Mouse (Mus musculus) heart, embryonic 14.5 days (tissue): ENCODE results near the gene Chmp5. TPM values are rescaled to one million over a fixed set of nuclear protein-coding genes. Genes with fewer than 3 reads are reported as not detected.

Experiments
- ATAC-seq: fragments of 200-750 bp; cut with Nextera tagmentation; 2 replicates; pipeline ENCODE4 v1.8.0; 2017; ENCODE audit warnings: low read depth, moderate TSS enrichment; ENCODE audit not compliant: insufficient number of reproducible peaks, insufficient read depth, low FRiP score
- H3K27ac ChIP-seq, 2 experiments: fragments of 200-500 bp in 1 of 2; fragments of 300-500 bp in 1 of 2; sonication (generic) in 1 of 2; replicated peaks in 1 of 2; 2 replicates each; pipeline ENCODE4 v1.5.1; 2012 to 2014; ENCODE audit warnings: low read depth in 2 of 2, low read length in 2 of 2, control low read depth in 1 of 2, mild to moderate bottlenecking in 1 of 2, mixed read lengths in 1 of 2; ENCODE audit not compliant: control insufficient read depth in 1 of 2, insufficient read depth in 1 of 2
- H3K27me3 ChIP-seq: fragments of 300-500 bp; sonication (generic); 2 replicates; pipeline ENCODE4 v1.6.1; 2014; ENCODE audit warnings: mild to moderate bottlenecking, low read length, control low read depth; ENCODE audit not compliant: control insufficient read depth, insufficient read depth
- H3K36me3 ChIP-seq: fragments of 300-500 bp; sonication (generic); 2 replicates; pipeline ENCODE4 v1.6.1; 2014; ENCODE audit warnings: mild to moderate bottlenecking, control low read depth, low read length, mixed read lengths; ENCODE audit not compliant: control insufficient read depth, insufficient read depth
- H3K4me1 ChIP-seq, 2 experiments: fragments of 200-500 bp in 1 of 2; fragments of 300-500 bp in 1 of 2; sonication (generic) in 1 of 2; 2 replicates each; pipeline ENCODE4 v1.6.1; 2012 to 2014; ENCODE audit warnings: low read length in 2 of 2, control low read depth in 1 of 2, mixed read lengths in 1 of 2; ENCODE audit not compliant: control insufficient read depth in 2 of 2, insufficient read depth in 2 of 2
- H3K4me2 ChIP-seq: fragments of 300-500 bp; sonication (generic); 2 replicates; pipeline ENCODE4 v1.6.1; 2014; ENCODE audit warnings: mild to moderate bottlenecking, low read length
- H3K4me3 ChIP-seq, 2 experiments: fragments of 200-500 bp in 1 of 2; fragments of 300-500 bp in 1 of 2; sonication (generic) in 1 of 2; 2 replicates each; pipeline ENCODE4 v1.5.1; 2012 to 2014; ENCODE audit warnings: low read length in 2 of 2, mild to moderate bottlenecking in 2 of 2, control low read depth in 1 of 2, low read depth in 1 of 2, moderate library complexity in 1 of 2; ENCODE audit not compliant: control insufficient read depth in 1 of 2, insufficient read depth in 1 of 2
- H3K9ac ChIP-seq: fragments of 300-500 bp; sonication (generic); 2 replicates; pipeline ENCODE4 v1.6.1; 2014; ENCODE audit warnings: mild to moderate bottlenecking, low read length
- H3K9me3 ChIP-seq: fragments of 300-500 bp; sonication (generic); 2 replicates; pipeline ENCODE4 v1.6.1; 2016; ENCODE audit warnings: low read length, control low read depth; ENCODE audit not compliant: control insufficient read depth
- WGBS: fragments of 180-500 bp; shearing (Covaris S2); extraction: QIAGEN DNeasy Blood & Tissue Kit; methylation state at CpG from one replicate; pipeline ENCODE4 v1.1.7; 2014; 5-methylcytosine and 5-hydroxymethylcytosine counted together
- polyA plus RNA-seq: library from polyadenylated mRNA; unstranded; fragments of >200 nt; fragmentation: Nextera tagmentation; extraction: Ambion mirVana; gene quantifications from 2 replicates; pipeline ENCODE4 v1.2.1, GENCODE M21; 2014

Chmp5 gene
- polyA plus RNA-seq, 1 experiment from 2014 or later = 82.9 TPM

DNA sequence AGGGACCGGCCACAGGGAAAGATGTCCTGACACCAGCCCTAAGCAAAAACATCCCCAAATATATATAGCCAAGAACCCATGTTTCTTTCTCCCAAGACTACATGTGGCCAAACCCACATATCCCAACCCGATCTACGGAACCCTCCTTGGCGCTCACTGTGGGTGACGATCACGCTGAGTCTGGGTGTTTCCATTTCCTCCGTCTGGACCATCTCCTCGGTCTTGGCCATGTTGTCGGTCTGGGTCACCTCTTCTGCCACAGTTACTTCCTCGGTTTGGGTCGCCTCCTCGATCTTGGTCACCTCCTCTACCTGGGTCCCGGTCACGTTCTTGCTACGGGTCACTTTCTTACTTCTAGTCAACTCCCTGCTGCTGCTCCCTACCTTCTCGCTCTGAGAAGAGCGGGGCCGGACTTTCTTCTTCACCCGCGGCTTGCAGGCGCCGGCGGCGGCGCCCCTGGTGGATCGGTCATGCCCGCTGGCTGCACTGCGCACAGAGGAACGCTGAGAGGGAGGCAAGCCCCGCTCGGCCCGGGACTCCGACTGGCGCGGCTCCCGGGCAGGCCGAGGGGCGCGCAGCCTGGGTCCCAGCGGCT, 545 bp upstream of the Chmp5 start:
- peak overlapping the region; percentile 73 to 89 for H3K27ac ChIP-seq
- no peaks in the 10 kb centered on the region for H3K9me3 ChIP-seq
- peak; percentile 19; the same call in 1 of the 2 replicates for ATAC-seq
- peak overlapping the region; percentile 82 for H3K4me2 ChIP-seq
- peak overlapping the region; percentile 93 for H3K9ac ChIP-seq
- under 1% methylated on average over 40 of the region's 40 CpGs for WGBS
- H3K4me3 ChIP-seq = peak overlapping the region; percentile 69 to 87
- H3K27me3 ChIP-seq = no peaks in the 10 kb centered on the region
- peaks cover 58% of the 10 kb centered on the region for H3K36me3 ChIP-seq
- peaks cover 2 to 24% of the 10 kb centered on the region in 2 experiments; a peak in 3 of 4 replicates for H3K4me1 ChIP-seq

DNA sequence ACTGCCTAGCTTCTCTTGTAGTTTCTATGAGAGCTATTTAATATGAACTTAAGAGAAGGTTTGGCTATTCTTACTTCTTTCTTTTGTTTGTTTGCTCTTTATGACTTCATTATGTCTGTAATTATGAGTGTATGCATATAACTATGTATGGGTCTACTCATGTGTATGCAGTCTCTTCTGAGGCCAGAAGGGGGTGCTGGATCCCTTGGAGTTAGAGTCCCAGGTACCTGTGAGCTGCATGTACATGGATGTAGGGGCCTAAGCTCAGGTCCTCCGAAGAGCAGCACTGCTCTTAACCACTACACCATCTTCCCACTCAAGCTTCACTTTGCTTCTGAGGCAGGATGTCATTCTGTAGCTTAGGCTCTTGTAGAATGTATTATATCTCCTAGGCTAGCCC, 5.3 kb downstream of the Chmp5 start:
- no peaks in the 10 kb centered on the region for H3K27me3 ChIP-seq
- H3K4me3 ChIP-seq = no peak overlapping the region
- no peak overlapping the region for H3K9ac ChIP-seq
- peaks cover 0 to 10% of the 10 kb centered on the region in 2 experiments; a peak in 3 of 4 replicates for H3K4me1 ChIP-seq
- ATAC-seq = no peak
- peaks cover 76% of the 10 kb centered on the region for H3K36me3 ChIP-seq
- H3K9me3 ChIP-seq = no peaks in the 10 kb centered on the region
- H3K4me2 ChIP-seq = no peak overlapping the region
- H3K27ac ChIP-seq = no peak overlapping the region
- WGBS = 89% methylated on average over 1 of the region's 1 CpGs

DNA sequence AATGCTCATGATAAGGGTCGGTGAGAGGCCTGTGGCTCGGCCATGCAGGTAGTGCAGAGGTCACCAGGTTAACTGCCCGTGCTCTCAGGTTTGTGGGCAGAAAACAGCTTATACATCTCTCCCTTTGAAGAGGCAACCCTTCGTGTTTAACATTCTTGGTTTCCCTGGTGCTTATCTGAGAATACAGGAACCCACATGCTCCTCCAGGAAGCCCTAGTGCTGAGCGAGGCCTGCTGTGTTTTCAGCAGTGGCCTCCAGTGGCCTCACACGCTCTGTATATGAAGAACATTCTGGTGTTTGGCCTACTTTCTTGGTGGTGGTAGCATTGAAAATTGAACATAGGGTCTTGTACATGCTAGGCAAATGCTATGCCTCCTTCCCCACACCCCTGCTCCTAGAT, 7.7 kb downstream of the Chmp5 start:
- Histone ChIP-seq H3K4me2 (no peak overlapping the region), H3K27ac (no peak overlapping the region), H3K9ac (no peak overlapping the region), H3K9me3 (no peaks in the 10 kb centered on the region), H3K4me1 (no peaks in the 10 kb centered on the region), H3K36me3 (peaks cover 90% of the 10 kb centered on the region), H3K27me3 (no peaks in the 10 kb centered on the region), H3K4me3 (no peak overlapping the region)
- 62% methylated on average over 6 of the region's 6 CpGs for WGBS
- ATAC-seq = no peak

DNA sequence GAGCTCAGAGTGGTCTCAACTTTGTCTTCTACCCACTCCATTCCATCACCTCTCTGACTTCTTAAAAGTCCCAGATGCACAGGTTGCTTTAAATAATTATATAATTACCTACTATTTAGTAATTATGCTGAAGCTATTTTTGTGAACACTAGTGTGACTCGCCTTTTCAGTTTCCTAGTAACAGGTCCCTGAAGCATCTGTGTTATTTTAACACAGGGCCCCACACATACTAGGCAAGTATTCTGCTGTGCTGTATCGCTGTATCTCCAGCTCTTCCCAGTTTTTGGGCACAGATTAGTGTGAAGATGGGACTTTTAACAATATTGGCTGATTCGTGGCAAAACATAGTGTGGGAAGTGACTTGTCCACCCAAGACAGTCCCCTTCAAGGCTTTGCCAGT, 15.3 kb downstream of the Chmp5 start:
- WGBS = 87% methylated on average over 3 of the region's 3 CpGs

DNA sequence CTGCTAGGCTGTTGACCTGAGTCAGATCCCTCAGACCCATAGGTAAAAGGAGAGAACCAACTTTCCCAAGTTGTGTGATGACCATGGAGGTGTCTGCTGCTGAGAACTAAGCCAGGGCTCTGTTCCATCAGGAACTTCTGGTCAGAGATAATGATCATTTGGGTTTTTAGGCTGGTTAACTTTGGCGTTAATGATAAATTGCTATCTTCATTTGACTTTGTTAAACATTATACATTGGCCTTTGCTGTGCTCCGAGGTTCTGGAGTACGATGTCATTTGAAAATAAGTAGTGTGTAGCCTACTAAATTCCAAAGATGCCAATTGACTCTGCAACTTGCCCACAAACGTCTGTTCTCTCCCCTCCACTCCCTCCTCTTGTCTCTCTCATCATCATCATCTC, 21.0 kb downstream of the Chmp5 start:
- H3K27me3 ChIP-seq = no peaks in the 10 kb centered on the region
- peaks cover 6 to 22% of the 10 kb centered on the region in 2 experiments for H3K4me1 ChIP-seq
- no peak for ATAC-seq
- H3K9ac ChIP-seq = no peak overlapping the region
- WGBS = 65% methylated on average over 4 of the region's 4 CpGs
- H3K36me3 ChIP-seq = peaks cover 40% of the 10 kb centered on the region
- H3K4me2 ChIP-seq = no peak overlapping the region
- H3K9me3 ChIP-seq = no peaks in the 10 kb centered on the region
- no peak overlapping the region for H3K4me3 ChIP-seq
- no peak overlapping the region for H3K27ac ChIP-seq

More for the DNA sequence above, 15.3 kb downstream of the Chmp5 start:
- Histone ChIP-seq H3K27ac (no peak overlapping the region), H3K36me3 (peaks cover 88% of the 10 kb centered on the region), H3K4me3 (no peak overlapping the region), H3K9ac (no peak overlapping the region), H3K4me2 (no peak overlapping the region), H3K9me3 (no peaks in the 10 kb centered on the region), H3K27me3 (no peaks in the 10 kb centered on the region), H3K4me1 (no peaks in the 10 kb centered on the region)
- ATAC-seq = no peak

DNA sequence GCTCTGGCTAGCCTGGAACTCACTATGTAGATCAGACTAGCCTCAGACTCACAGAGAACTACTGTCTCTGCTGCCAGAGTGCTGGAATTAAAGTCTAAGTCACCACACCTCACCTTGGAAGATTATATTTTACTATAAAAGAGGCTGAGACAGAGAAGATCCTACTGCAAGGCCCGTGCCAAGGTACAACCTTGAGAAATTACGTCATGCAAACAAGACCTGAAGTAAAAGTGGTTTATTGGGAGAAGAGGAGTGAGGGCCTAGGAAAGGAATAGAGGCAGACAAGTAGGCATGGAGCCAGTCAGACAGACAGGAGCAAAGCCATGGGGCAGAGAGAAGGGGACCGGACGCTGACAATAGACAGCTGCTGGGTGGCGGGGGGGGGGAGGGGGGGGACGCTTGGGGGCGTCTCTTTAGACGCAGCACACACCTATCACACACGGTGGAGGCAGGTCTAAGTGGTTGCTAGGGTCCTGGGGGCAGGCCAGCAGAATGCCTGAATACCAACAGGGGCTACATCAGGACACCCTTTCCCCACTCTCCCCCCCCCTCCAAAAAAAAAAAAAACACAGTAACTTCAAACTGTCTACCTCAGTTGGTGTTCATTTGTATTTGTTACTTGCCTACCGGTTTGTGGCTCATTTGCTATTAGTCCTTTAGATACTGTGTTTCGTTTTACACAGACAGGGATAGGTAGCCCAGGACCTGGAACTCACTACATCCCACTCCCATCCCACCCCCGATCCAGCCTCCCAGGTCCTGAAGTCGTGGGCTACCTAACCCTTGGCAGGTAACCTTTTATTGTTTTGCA, 21.8 kb downstream of the Chmp5 start:
- H3K27ac ChIP-seq = peak overlapping the region; percentile 94 to 96
- no peaks in the 10 kb centered on the region for H3K9me3 ChIP-seq
- H3K4me2 ChIP-seq = peak overlapping the region; percentile 78
- H3K4me1 ChIP-seq = peaks cover 6 to 22% of the 10 kb centered on the region in 2 experiments
- peaks cover 33% of the 10 kb centered on the region for H3K36me3 ChIP-seq
- no peaks in the 10 kb centered on the region for H3K27me3 ChIP-seq
- no peak for ATAC-seq
- 10% methylated on average over 13 of the region's 13 CpGs for WGBS
- H3K9ac ChIP-seq = peak overlapping the region; percentile 92
- H3K4me3 ChIP-seq = peak overlapping the region; percentile 74 to 91

DNA sequence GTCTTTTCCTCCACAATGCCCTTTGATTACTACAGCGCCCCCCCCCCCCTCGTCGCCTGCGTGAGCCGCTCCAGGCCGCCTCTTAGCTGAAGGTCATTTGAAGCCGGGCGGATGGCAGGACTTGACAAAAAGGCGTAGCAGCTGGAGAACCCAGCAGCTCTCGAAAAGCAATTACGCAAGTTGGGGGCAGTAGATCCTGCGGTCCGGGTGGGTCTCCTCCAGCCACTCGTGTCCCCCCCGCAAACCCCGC, 22.3 kb downstream of the Chmp5 start:
- ATAC-seq = peak; percentile 25
- Histone ChIP-seq H3K9me3 (no peaks in the 10 kb centered on the region), H3K27me3 (no peaks in the 10 kb centered on the region), H3K36me3 (peaks cover 29% of the 10 kb centered on the region), H3K27ac (peak overlapping the region; percentile 94 to 96), H3K4me2 (peak overlapping the region; percentile 78), H3K4me3 (peak overlapping the region; percentile 74 to 91), H3K9ac (peak overlapping the region; percentile 92), H3K4me1 (peaks cover 6 to 22% of the 10 kb centered on the region in 2 experiments)
- 0% methylated on average over 15 of the region's 16 CpGs for WGBS
